Mouse (Mus musculus): ENCODE measurements around the gene Psen2.

The Psen2 gene

GRCm38 (mm10) chr1:180248593-180249146 is 14.6 kb downstream of the Psen2 start:
- DNase-seq: peak in 1 of 2 experiments; percentile 8

- peak in 1 of 2 experiments; percentile 20 for DNase-seq
Measured at GRCm38 (mm10) chr1:180247901-180248300, 15.3 kb downstream of the Psen2 start.

- DNase-seq: peak in 1 of 2 experiments; percentile 25
Measured at GRCm38 (mm10) chr1:180245741-180246507, 17.3 kb downstream of the Psen2 start.

- no peak for DNase-seq
Measured at GRCm38 (mm10) chr1:180231729-180232128, 31.5 kb downstream of the Psen2 start.

- peak in 1 of 2 experiments; percentile 41 for DNase-seq
Measured at GRCm38 (mm10) chr1:180230580-180230979, 32.7 kb downstream of the Psen2 start.

- DNase-seq: no peak
Measured at GRCm38 (mm10) chr1:180229906-180230305, 33.3 kb downstream of the Psen2 start.

GRCm38 (mm10) chr1:180228854-180229253 is 34.4 kb downstream of the Psen2 start:
- no peak for DNase-seq

- DNase-seq: no peak
Measured at GRCm38 (mm10) chr1:180226766-180227165, 36.5 kb downstream of the Psen2 start.

GRCm38 (mm10) chr1:180226221-180226713 is 37.0 kb downstream of the Psen2 start:
- peak; percentile 31 to 67 for DNase-seq

GRCm38 (mm10) chr1:180225500-180226220 is 37.6 kb downstream of the Psen2 start:
- DNase-seq: peak; percentile 87 to 90

- no peak for DNase-seq
Measured at GRCm38 (mm10) chr1:180222007-180222406, 41.2 kb downstream of the Psen2 start.

- DNase-seq: no peak
Measured at GRCm38 (mm10) chr1:180220791-180221542, 42.3 kb downstream of the Psen2 start.

GRCm38 (mm10) chr1:180216541-180217276 is 46.5 kb downstream of the Psen2 start:
- DNase-seq: no peak

GRCm38 (mm10) chr1:180215044-180215443 is 48.2 kb downstream of the Psen2 start:
- DNase-seq: peak; percentile 67 to 84

GRCm38 (mm10) chr1:180212911-180213310 is 50.3 kb downstream of the Psen2 start:
- DNase-seq: no peak

GRCm38 (mm10) chr1:180210781-180211271 is 52.4 kb downstream of the Psen2 start:
- DNase-seq: peak; percentile 82 to 91

- DNase-seq: peak; percentile 42 to 75
Measured at GRCm38 (mm10) chr1:180210031-180210432, 53.2 kb downstream of the Psen2 start.

- no peak for DNase-seq
Measured at GRCm38 (mm10) chr1:180208370-180208769, 54.9 kb downstream of the Psen2 start.

GRCm38 (mm10) chr1:180200722-180201121 is 62.5 kb downstream of the Psen2 start:
- DNase-seq: no peak

GRCm38 (mm10) chr1:180199715-180200050 is 63.6 kb downstream of the Psen2 start:
- DNase-seq: no peak

- DNase-seq: no peak
Measured at GRCm38 (mm10) chr1:180198959-180199714, 64.1 kb downstream of the Psen2 start, which contains the start of gene Coq8a. Gene Coq8a, minus strand, starts transcription at chr1:180199602.
